Mouse (Mus musculus) liver, adult 2 months (tissue): ENCODE measurements around the gene Klk12. TPM values are rescaled to one million over a fixed set of nuclear protein-coding genes. Genes with fewer than 3 reads are reported as not detected.

Experiments
- DNase-seq: peaks from one replicate; pipeline ENCODE4 v3.0.0-alpha.2; 2011; ENCODE audit warnings: low read depth, low spot score; ENCODE audit errors: extremely low read depth
- H3K27ac ChIP-seq: fragments of 200-500 bp; replicated peaks from 2 replicates; pipeline ENCODE4 v1.5.1; 2012; ENCODE audit warnings: low read depth, mild to moderate bottlenecking, control low read depth, inconsistent platforms, low read length; ENCODE audit not compliant: insufficient read depth
- H3K27me3 ChIP-seq: fragments of 200-500 bp; 2 replicates; pipeline ENCODE4 v1.6.1; 2012; ENCODE audit warnings: mild to moderate bottlenecking, moderate library complexity, low read length, inconsistent platforms; ENCODE audit not compliant: control insufficient read depth, insufficient read depth
- H3K36me3 ChIP-seq: fragments of 200-500 bp; 2 replicates; pipeline ENCODE4 v1.6.1; 2012; ENCODE audit warnings: low read length, inconsistent platforms; ENCODE audit not compliant: control insufficient read depth, insufficient read depth
- H3K4me1 ChIP-seq: fragments of 200-500 bp; 2 replicates; pipeline ENCODE4 v1.6.1; 2011; ENCODE audit warnings: low read length; ENCODE audit not compliant: control insufficient read depth, insufficient read depth
- H3K4me3 ChIP-seq: fragments of 200-500 bp; 2 replicates; pipeline ENCODE4 v1.5.1; 2011; ENCODE audit warnings: low read depth, mild to moderate bottlenecking, control low read depth, low read length, moderate library complexity; ENCODE audit not compliant: insufficient read depth
- H3K79me2 ChIP-seq: fragments of 200-500 bp; 2 replicates; pipeline ENCODE4 v1.6.1; 2012; ENCODE audit warnings: inconsistent platforms, mild to moderate bottlenecking, low read length, moderate library complexity; ENCODE audit not compliant: control insufficient read depth, insufficient read depth
- H3K9ac ChIP-seq: fragments of 200-500 bp; 2 replicates; pipeline ENCODE4 v1.6.1; 2012; ENCODE audit warnings: low read depth, mild to moderate bottlenecking, control low read depth, inconsistent platforms, low read length
- CTCF ChIP-seq: fragments of 200-500 bp; IDR thresholded peaks from 2 replicates; pipeline ENCODE4 v1.5.1; 2011; ENCODE audit warnings: low read depth, low read length, control low read depth
- POLR2A ChIP-seq: fragments of 200-500 bp; IDR thresholded peaks from 2 replicates; pipeline ENCODE4 v1.6.1; 2011; ENCODE audit warnings: low read length, control low read depth; ENCODE audit not compliant: insufficient read depth; ENCODE audit errors: extremely low read depth
- WGBS: fragments of 180-500 bp; shearing (Covaris S2); methylation state at CpG from one replicate; pipeline ENCODE4 v1.1.7; 2018; 5-methylcytosine and 5-hydroxymethylcytosine counted together
- polyA plus RNA-seq: library from polyadenylated mRNA; depleted of rRNA; stranded (reverse); fragments of >200 nt; gene quantifications from 2 replicates; pipeline ENCODE4 v1.2.3, GENCODE M21; 2012
- total RNA-seq: library from RNA; depleted of rRNA; stranded (reverse); fragments of >200 nt; gene quantifications from 2 replicates; pipeline ENCODE4 v1.2.3, GENCODE M21; 2014

The Klk12 gene
- total and polyA plus RNA-seq, 2 experiments = not detected

DNA sequence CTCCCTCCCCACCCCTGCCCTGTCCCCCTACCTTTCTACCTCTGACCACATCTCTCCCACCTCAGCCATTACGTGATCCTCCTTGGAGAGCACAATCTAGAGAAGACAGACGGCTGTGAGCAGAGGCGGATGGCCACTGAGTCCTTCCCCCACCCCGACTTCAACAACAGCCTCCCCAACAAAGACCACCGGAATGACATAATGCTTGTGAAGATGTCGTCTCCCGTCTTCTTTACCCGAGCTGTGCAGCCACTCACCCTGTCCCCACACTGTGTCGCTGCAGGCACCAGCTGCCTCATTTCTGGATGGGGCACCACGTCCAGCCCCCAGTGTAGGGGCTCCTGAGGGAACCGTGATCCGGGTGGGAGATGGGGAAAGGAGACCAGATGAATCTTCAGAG is 8.7 kb downstream of the Klk12 start:
- H3K4me3 ChIP-seq = no peak overlapping the region
- H3K9ac ChIP-seq = no peak overlapping the region
- H3K36me3 ChIP-seq = no peaks in the 10 kb centered on the region
- no peaks in the 10 kb centered on the region for H3K79me2 ChIP-seq
- no peak overlapping the region for H3K27ac ChIP-seq
- no peak for TF ChIP-seq POLR2A
- no peak for TF ChIP-seq CTCF
- 84% methylated on average over 12 of the region's 12 CpGs for WGBS
- no peaks in the 10 kb centered on the region for H3K4me1 ChIP-seq
- no peaks in the 10 kb centered on the region for H3K27me3 ChIP-seq
- DNase-seq = no peak

DNA sequence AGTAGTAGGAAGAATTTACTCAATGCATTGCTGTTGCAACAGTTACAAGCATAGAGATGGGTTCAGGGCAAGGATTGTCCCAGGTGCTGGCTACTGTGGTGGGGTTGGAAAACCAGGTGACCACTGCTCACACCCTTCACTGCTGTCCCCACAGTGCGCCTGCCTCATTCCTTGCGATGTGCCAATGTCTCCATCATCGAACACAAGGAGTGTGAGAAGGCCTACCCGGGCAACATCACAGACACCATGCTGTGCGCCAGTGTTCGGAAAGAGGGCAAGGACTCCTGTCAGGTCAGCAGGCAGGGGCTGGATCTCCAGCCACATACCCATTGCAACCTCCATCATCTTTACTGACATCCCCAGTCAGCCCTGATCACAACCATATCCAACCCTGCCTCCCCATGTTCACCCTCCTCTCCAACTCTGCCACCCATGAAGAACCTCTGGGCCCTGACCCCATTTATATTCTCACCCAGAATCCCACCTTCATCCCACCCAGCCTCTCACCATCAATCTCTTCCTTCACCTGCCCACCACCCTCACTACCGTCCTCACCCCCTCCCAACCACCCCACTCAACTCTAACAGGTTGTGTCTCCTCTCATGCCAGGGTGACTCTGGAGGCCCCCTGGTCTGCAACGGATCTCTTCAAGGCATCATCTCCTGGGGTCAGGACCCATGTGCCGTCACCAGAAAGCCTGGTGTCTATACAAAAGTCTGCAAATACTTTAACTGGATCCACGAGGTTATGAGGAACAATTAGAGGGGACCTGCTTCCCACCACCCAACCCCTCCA is 9.7 kb downstream of the Klk12 start:
- no peak for DNase-seq
- 89% methylated on average over 10 of the region's 10 CpGs for WGBS
- no peak overlapping the region for H3K4me3 ChIP-seq
- H3K36me3 ChIP-seq = no peaks in the 10 kb centered on the region
- no peak overlapping the region for H3K27ac ChIP-seq
- H3K9ac ChIP-seq = no peak overlapping the region
- H3K4me1 ChIP-seq = no peaks in the 10 kb centered on the region
- TF ChIP-seq CTCF = no peak
- TF ChIP-seq POLR2A = no peak
- no peaks in the 10 kb centered on the region for H3K27me3 ChIP-seq
- no peaks in the 10 kb centered on the region for H3K79me2 ChIP-seq

DNA sequence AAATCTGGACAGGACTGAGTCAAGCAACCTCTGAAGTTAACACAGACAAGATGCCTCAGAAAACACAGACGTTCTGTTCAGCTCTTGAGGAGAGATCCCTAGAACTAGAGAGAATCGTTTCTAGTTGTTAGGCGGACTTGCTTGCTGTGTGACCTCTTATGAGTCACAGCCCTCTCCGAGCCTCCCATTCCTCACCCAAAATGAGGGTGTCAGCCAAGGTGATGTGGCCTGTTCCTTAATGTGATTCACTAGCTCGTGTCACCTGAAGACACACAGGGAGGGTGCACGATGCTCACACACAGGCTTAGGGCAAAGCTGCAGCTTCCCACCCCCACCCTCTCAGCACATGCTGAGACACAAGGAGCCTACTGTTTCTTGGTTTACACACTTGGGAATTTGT is 11.5 kb downstream of the Klk12 start:
- Histone ChIP-seq H3K4me3 (no peak overlapping the region), H3K4me1 (no peaks in the 10 kb centered on the region), H3K79me2 (no peaks in the 10 kb centered on the region), H3K36me3 (no peaks in the 10 kb centered on the region), H3K9ac (no peak overlapping the region), H3K27ac (no peak overlapping the region), H3K27me3 (no peaks in the 10 kb centered on the region)
- 69% methylated on average over 6 of the region's 6 CpGs for WGBS
- no peak for TF ChIP-seq CTCF
- TF ChIP-seq POLR2A = no peak
- no peak for DNase-seq

DNA sequence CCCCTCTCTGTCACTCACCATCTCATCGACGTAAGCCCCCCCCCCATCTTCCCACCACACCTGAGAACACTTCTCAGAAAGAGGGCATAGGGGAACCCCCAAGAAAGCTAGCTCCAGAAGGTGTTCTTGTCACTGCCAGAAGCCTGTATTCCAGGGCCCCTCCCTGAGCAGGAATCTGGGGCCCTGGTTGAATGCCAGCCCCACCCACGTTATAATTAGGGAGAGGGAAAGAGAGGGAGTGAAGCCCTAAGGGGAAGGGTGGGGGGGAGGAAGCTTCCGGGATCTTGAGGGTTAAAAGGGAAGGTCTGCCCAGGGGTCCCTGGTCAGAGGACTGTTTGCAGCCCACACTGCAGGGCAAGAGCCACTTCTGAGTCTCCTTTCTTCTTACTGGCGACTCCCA is 12.0 kb downstream of the Klk12 start, which contains the start of gene Klk10:
TSS of gene Klk10 (plus strand) at position 290 of the 400 bp plus-strand sequence.
- H3K79me2 ChIP-seq = no peaks in the 10 kb centered on the region
- H3K4me1 ChIP-seq = no peaks in the 10 kb centered on the region
- DNase-seq = no peak
- 58% methylated on average over 5 of the region's 5 CpGs for WGBS
- no peak within 1 kb of the TSS for H3K27ac ChIP-seq
- TF ChIP-seq CTCF = no peak
- TF ChIP-seq POLR2A = no peak
- H3K4me3 ChIP-seq = no peak within 1 kb of the TSS
- no peaks in the 10 kb centered on the region for H3K27me3 ChIP-seq
- no peak within 1 kb of the TSS for H3K9ac ChIP-seq
- no peaks in the 10 kb centered on the region for H3K36me3 ChIP-seq

DNA sequence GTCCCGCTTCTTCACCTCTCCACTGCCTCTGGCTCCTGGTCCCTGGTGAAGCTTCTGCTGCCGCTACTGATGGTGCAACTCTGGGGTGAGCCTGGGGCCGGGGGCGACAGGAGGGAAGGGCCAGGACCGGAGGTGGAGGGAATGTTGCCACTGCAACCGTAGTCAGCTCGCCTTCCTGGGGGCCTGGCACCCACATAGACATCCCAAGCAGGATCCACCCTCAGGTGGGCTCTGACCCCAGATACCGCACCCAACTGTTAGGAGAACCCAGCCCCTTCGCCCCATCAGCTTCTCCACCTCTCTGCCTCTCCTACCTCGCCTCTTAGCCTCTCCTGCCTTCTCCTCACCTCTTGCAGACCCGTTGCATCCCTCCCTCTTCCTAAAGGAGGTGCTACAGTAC is 12.8 kb downstream of the Klk12 start:
- no peak for DNase-seq
- WGBS = 83% methylated on average over 11 of the region's 11 CpGs
- H3K9ac ChIP-seq = no peak overlapping the region

More for the DNA sequence above, 12.8 kb downstream of the Klk12 start:
- no peaks in the 10 kb centered on the region for H3K36me3 ChIP-seq
- H3K4me1 ChIP-seq = no peaks in the 10 kb centered on the region
- no peaks in the 10 kb centered on the region for H3K27me3 ChIP-seq
- H3K79me2 ChIP-seq = no peaks in the 10 kb centered on the region
- TF ChIP-seq POLR2A (no peak), CTCF (no peak)
- H3K27ac ChIP-seq = no peak overlapping the region
- H3K4me3 ChIP-seq = no peak overlapping the region
